Mouse (Mus musculus) forebrain, embryonic 16.5 days (tissue): ENCODE results near the gene Crhr1. TPM values are rescaled to one million over a fixed set of nuclear protein-coding genes. Genes with fewer than 3 reads are reported as not detected.

Experiments used
- polyA plus RNA-seq: library from polyadenylated mRNA; unstranded; fragments of >200 nt; fragmentation: Nextera tagmentation; extraction: Ambion mirVana; gene quantifications from 2 replicates; pipeline ENCODE4 v1.2.1, GENCODE M21; 2015

Gene Crhr1
- polyA plus RNA-seq, 1 experiment from 2014 or later = 6.3 TPM

Other genes starting within 250 kb of the Crhr1 start
- 99.6 and 128 TPM in 2 replicates for gene Nsf, start 178.8 kb upstream of the Crhr1 start, polyA plus RNA-seq
- gene Arf2, start 166.1 kb upstream of the Crhr1 start, polyA plus RNA-seq = 177 and 186 TPM in 2 replicates
- gene Sppl2c, start 53.5 kb downstream of the Crhr1 start, polyA plus RNA-seq = not detected in 2 replicates
- gene Mapt, start 98.5 kb downstream of the Crhr1 start, polyA plus RNA-seq = 754 and 864 TPM in 2 replicates